Mouse (Mus musculus) large intestine, adult 2 months (tissue): ENCODE results near the gene Nudt16l1. TPM values are rescaled to one million over a fixed set of nuclear protein-coding genes. Genes with fewer than 3 reads are reported as not detected.
A peak's percentile ranks its signal among the peaks of the same experiment; 100 is the strongest.

Source experiments
- DNase-seq: peaks from one replicate; pipeline ENCODE4 v3.0.0-alpha.2; 2012; ENCODE audit warnings: low read depth, low spot score
- WGBS: fragments of 180-500 bp; shearing (Covaris S2); methylation state at CpG from one replicate; pipeline ENCODE4 v1.1.7; 2018; 5-methylcytosine and 5-hydroxymethylcytosine counted together
- polyA plus RNA-seq: library from polyadenylated mRNA; depleted of rRNA; stranded (reverse); fragments of >200 nt; gene quantifications from 2 replicates; pipeline ENCODE4 v1.2.3, GENCODE M21; 2012

The Nudt16l1 gene
- polyA plus RNA-seq, 1 experiment: 55.7 TPM

DNA sequence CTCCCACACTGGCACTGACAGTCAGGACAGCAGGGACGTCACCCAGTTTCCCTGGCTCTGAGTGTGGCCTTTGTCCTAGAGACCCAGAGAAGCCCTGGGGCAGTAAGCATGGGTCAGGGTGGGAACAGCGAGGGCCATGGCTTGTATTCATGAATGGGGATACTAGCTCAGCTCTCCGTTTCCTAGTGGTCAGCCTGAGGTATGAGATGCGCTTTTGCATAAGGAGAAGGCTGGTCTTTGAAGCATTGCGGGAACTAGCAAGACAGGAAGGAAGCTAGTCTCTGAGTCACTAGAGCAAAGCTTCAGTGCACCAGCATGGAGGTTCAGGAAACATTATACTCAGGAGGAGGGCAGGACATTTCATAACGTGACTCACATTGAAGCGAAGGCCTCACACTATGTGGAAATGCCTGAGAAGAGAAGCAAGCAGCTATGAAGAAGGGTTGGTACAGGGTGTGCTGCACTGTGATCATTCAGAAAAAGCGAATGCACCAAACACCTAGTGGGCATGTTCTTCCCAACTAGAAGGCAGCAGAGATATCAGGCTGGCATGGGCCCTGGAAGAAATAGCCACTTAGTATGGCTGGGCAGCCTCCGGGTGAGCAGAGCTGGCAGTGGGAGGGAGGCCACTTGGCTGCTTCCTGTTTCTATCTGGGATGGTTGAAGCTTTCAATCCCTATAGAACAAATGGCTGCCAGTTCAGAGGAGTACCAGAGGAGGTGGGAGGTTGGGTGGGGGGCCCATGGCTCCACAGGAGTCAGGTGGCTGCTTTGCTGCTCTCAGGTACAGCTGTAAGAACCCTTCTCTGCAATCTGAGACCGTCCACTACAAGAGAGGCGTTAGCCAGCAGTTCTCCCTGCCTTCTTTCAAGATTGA, 25.4 kb upstream of the Nudt16l1 start:
- WGBS: 68% methylated on average over 11 of the region's 11 CpGs
- DNase-seq: no peak

DNA sequence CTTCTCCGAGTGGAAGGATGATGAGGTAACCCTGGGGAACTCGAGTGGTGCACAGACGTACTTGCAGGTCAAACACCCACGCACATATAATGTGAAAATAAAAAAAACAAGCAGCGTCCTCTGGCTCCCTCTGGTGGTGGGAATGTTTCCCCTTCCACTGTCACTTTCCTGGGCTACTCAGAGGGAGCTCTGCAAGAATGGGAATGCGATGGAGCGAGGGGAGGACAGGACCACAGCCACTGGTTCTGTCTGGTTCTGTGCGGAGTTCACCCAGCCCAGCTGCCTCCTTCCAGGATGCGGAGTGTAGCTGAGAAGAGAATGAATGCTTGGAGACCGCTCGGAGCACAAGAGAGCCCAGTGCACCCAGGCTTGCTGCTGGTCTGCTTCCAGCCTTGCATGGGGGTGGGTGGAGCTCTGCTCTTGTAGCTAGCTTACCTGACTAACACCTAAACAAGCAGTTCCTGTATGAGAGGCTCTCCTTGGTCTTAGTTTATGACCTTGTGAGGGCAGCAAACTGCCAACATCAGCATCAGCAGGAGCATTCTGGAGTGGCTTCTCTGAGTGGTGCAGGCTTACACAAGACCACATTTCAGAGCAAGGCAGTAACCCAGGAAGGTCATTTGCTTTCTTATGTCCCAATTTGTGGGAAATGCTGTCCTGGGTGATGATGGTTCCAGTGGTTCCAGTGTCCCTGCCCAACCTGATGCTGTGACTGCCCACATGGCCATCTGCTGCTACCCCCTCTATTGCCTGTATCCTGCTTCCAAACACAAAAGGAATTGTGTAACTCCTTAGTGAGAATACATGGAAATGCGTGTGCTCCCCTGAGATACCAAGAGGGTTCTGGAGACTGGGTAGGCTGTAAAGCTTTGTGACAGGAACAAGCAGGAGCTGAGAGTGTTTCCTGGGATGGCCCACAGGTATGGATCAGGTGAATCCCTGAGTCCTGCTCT, 24.5 kb upstream of the Nudt16l1 start:
- 39% methylated on average over 12 of the region's 12 CpGs for WGBS
- DNase-seq: peak; percentile 50

DNA sequence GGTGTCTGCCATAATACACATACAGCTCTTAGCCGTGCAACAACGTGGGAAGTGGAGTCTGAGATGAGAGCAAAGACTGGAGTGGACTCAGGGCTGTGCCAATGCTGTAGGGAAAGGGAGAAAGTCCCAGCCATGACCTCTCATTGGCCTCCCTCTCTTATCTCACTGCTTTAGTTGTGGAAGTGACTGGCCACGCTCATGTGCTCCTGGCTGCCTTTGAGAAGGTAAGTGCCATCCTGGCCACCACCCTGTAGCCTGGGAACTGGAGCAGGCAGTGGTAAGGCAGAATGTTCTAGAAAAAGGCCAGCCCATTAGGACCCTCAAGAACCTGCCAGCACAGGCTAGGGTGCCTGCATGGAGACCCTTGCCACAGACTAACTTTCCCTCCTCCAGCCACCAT, 22.6 kb upstream of the Nudt16l1 start:
- 74% methylated on average over 3 of the region's 3 CpGs for WGBS
- no peak for DNase-seq

DNA sequence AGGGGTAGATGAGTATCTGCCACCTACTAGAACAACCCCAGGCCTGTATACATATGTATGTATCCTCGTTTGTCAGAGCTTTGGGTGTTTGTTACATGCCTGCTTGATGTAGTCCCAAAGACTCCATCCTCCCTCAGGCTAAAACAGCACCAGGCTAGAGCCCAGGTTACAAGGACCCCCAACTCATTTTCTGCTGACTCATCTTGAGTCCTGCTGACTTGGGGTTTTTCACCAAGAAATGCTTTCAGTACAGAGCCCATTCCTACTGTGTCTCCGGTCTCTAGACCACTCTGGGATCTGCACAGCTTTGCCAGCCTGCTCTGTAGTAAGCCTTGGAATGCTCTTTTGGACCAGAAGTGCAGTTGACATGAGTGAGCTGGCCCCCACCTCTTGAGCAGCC, 22.0 kb upstream of the Nudt16l1 start:
- WGBS: 92% methylated on average over 2 of the region's 2 CpGs

DNA sequence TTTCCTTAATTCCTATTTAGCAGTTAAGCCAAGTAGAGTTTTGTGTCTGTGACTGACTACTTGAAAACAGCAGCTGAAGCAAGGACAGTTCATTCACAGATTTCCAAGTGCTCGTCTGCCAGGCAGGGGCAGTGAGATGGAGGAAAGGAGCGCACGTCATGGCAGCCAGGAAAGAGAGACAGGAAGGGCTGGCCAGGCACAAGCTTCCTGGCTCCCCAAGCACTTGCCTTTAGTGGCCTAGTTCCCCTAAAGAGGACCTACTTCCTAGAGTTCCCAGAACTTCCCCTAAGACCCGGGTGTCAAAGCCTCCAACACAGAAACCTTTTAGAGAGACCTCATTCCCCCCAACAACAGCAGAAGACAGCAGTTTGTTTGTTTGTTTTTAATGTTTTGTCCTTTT, 18.0 kb upstream of the Nudt16l1 start:
- 75% methylated on average over 4 of the region's 4 CpGs for WGBS
- no peak for DNase-seq

More for the DNA sequence above, 22.0 kb upstream of the Nudt16l1 start:
- DNase-seq: no peak

DNA sequence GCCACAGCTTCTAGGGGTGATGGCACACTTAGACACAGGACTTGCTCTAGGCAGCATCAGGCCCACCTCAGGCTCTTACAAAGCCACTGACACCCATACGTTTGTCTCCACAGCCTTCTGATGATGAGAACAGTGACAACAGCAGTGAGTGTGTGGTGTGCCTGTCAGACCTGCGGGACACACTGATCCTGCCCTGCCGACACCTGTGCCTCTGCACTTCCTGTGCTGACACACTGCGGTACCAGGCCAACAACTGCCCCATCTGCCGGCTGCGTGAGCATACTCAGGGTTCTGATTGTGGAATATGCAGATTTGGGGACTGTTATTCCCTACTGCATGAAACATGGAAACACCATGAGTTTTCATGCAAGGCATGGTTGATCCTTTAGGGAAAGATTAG, 16.1 kb upstream of the Nudt16l1 start:
- 86% methylated on average over 6 of the region's 6 CpGs for WGBS
- DNase-seq: no peak

DNA sequence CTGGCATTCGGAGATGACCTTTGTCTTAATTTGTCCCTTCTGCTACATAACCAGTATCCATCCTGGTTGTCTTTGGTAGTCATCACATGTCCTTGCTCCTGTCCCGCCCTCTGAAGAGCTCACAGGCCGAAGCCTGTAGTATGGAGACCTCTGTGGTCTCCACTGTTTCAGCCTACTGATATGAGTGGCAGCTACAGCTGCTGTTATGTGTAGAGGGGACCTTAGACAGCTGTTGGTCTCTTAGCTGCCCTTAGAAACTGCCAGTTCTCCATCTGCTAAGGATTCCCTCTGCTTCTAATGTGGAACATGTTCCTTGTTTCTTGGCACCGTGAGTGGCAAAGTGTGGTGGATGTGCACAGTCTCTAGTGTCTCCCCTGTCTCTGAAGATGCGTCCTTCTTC, 14.6 kb upstream of the Nudt16l1 start:
- WGBS: 90% methylated on average over 5 of the region's 5 CpGs
- DNase-seq: no peak

GRCm38 (mm10) chr16:4927967-4928366, 10.6 kb upstream of the Nudt16l1 start:
- DNase-seq: no peak
- 90% methylated on average over 7 of the region's 7 CpGs for WGBS

DNA sequence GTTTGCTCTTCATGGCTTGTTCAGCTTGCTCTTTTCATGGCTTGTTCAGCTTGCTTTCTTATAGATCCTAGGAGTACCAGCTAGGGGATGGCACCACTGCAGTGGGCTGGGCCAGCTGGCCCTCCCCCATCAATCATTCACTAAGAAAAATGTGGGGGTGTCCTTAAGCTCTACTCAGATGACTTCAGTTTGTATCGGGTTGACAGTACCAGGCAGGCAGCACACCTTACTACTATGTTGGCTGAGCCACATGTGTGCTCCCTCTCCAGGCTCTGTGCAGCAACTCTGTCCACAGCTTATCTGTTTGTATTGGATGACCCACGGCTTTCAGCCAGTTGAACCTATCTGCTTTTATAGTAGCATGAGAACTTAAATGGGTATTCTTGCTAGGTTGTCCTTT, 10.1 kb upstream of the Nudt16l1 start:
- DNase-seq: no peak

GRCm38 (mm10) chr16:4932429-4932828, 6.1 kb upstream of the Nudt16l1 start:
- DNase-seq: no peak
- 65% methylated on average over 3 of the region's 3 CpGs for WGBS

More for the DNA sequence above, 10.1 kb upstream of the Nudt16l1 start:
- 87% methylated on average over 2 of the region's 2 CpGs for WGBS

- DNase-seq: no peak
- 97% methylated on average over 31 of the region's 31 CpGs for WGBS
Measured at GRCm38 (mm10) chr16:4935430-4935829, 3.1 kb upstream of the Nudt16l1 start.

DNA sequence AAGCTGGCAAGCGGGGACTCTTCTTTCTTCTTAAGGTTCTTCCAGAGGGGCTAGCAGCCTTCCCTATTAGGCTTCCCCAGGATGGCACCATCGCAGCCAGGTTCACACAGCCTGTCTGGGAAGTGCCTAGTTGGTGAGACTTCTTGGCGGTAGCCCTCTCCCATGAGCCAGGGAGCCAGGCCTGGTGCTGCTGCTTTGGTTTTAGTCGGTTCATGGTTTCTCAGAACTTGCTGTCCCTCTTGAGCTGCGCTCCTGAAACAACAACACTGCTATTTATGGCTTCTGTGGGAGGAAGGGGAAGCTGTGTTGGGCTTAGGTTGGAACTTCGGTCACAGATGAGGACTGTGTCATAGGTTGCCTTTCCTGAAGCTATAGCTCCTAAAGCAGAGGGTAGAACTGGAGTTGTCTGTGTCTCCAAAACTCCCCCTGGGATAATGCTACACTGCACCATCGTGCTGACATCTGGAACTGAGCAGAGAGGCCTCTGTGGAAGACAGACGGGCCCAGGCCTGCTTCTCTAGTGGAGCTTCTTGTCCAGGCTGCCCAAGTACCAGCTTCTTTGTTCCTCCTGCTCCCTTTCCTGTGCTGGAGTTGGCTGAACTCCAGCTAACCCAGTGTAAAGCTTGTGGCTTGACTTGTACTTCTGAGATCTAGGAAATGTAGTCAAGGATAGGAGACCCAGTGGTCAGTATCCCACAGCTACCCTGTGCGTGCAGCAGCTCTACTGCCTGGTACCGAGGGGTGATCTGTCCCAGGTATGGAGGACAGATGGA, 2.4 kb upstream of the Nudt16l1 start:
- no peak for DNase-seq
- 78% methylated on average over 10 of the region's 10 CpGs for WGBS

- no peak for DNase-seq
- WGBS: 91% methylated on average over 8 of the region's 8 CpGs
Measured at GRCm38 (mm10) chr16:4937351-4938190, 990 bp upstream of the Nudt16l1 start.

- DNase-seq: peak; percentile 59
- WGBS: under 1% methylated on average over 28 of the region's 28 CpGs
Measured at GRCm38 (mm10) chr16:4938989-4939388, 428 bp downstream of the Nudt16l1 start.

- no peak for DNase-seq
Measured at GRCm38 (mm10) chr16:4939412-4939811, 851 bp downstream of the Nudt16l1 start.

DNA sequence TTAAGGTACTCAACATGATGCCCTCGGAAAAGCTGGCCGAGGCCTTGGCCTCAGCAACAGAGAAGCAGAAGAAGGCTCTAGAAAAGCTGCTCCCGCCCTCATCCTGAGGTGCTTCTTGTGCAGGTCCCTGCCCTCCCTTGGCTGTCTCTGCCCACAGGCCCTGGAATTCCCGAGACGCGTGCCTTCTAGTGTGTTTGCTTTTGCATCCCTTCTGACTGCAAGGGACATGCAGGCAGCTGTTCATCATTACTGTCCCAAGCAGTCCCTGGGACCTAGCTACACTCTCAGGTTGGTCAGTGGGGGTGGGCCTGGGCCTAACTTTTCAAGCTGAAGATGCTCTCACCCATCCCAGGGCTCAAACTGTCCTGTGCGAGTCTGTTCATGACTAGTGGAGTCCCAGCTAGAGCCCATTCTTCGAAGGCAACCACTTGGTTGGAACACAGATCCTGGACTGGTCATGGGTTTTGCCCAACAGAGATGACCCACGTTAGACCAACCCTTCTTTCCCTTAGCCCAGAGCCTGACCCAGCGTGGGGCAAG, 1.8 kb downstream of the Nudt16l1 start:
- no peak for DNase-seq
- 82% methylated on average over 10 of the region's 10 CpGs for WGBS

More at GRCm38 (mm10) chr16:4939412-4939811, 851 bp downstream of the Nudt16l1 start:
- WGBS: 1% methylated on average over 16 of the region's 16 CpGs

DNA sequence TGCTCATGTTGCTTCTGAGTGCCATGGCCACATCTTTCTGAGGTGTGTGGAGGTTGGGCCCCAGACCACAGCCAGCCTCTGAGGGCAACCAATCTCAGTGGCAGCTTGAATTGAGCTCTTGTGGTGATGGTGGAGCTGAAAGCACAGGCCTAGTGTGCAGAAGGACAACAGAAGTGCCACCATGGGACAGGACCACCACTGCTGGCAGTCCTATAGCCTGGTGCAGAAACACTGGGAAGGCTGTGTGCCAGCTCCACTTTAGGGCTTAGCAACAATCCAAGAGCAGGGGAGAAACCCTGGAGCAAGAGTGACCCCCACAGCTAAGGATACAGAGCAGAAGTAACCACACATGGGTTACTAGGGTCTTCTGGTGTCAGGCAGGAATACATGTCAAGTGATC, 2.5 kb downstream of the Nudt16l1 start:
- no peak for DNase-seq

DNA sequence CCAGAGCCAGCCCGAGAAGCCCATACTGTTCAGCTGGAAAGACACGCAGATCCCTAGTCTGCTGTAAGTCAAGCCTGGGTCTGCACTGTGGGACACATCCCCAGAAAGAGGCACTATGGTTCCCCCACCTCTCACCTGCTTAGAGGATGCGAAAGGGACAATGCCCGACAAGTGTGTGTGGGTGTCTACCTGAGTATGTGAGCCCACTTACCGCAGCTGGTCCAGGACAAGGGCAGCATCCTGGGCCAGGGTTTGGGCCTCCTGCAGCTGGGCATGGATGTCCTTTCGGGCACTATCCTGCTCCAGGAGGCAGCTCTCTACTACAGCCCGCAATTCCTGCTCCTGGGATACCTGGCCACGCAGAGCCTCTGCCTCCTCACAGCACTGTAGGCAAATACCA, 4.3 kb downstream of the Nudt16l1 start:
- no peak for DNase-seq
- WGBS: 90% methylated on average over 8 of the region's 8 CpGs

DNA sequence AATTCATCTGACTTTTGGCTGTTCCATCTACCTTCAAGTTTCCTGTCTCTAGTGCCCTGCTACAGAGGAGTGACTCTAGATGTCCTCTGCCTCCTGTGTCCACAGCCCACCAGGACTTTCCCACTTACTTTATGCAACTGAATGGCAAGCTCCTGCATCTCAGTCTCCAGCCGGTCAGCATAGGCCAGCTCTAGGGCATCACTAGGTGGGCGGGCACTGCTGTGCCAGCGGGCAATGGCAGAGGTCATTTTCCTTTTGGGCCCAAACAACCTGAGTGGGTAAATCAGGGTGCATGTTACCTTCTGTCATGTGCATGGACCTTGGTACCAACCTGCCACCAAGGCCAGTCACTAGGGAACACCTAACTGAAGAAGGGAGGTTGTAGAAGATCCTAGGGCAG, 4.9 kb downstream of the Nudt16l1 start:
- WGBS: 96% methylated on average over 3 of the region's 3 CpGs
- DNase-seq: no peak
